Mouse (Mus musculus) stomach, postnatal 0 days (tissue): ENCODE measurements around the gene Bid. TPM values are rescaled to one million over a fixed set of nuclear protein-coding genes. Genes with fewer than 3 reads are reported as not detected.
A peak's percentile ranks its signal among the peaks of the same experiment; 100 is the strongest.

Experiments
- ATAC-seq: fragments of 200-750 bp; cut with Nextera tagmentation; 2 replicates; pipeline ENCODE4 v1.8.0; 2017; ENCODE audit not compliant: low FRiP score, low TSS enrichment
- DNase-seq: peaks from one replicate; pipeline ENCODE4 v3.0.0-alpha.2; 2016; ENCODE audit warnings: low spot score
- H3K27ac ChIP-seq: fragments of 300-500 bp; sonication (generic); replicated peaks from 2 replicates; pipeline ENCODE4 v1.5.1; 2014; ENCODE audit warnings: mild to moderate bottlenecking, control low read depth
- H3K27me3 ChIP-seq: fragments of 300-500 bp; sonication (generic); 2 replicates; pipeline ENCODE4 v1.6.1; 2014; ENCODE audit warnings: low read length; ENCODE audit not compliant: control insufficient read depth, insufficient read depth
- H3K36me3 ChIP-seq: fragments of 300-500 bp; sonication (generic); 2 replicates; pipeline ENCODE4 v1.6.1; 2014; ENCODE audit warnings: low read length, mixed read lengths; ENCODE audit not compliant: control insufficient read depth, insufficient read depth
- H3K4me1 ChIP-seq: fragments of 300-500 bp; sonication (generic); replicated peaks from 2 replicates; pipeline ENCODE4 v1.6.1; 2014; ENCODE audit warnings: antibody characterized with exemption; ENCODE audit not compliant: control insufficient read depth, insufficient read depth
- H3K4me2 ChIP-seq: fragments of 300-500 bp; sonication (generic); replicated peaks from 2 replicates; pipeline ENCODE4 v1.6.1; 2014; ENCODE audit warnings: low read depth, mild to moderate bottlenecking, control low read depth, moderate library complexity
- H3K4me3 ChIP-seq: fragments of 300-500 bp; sonication (generic); 2 replicates; pipeline ENCODE4 v1.5.1; 2014; ENCODE audit warnings: low read depth, low read length, control low read depth
- H3K9ac ChIP-seq: fragments of 300-500 bp; sonication (generic); 2 replicates; pipeline ENCODE4 v1.6.1; 2014; ENCODE audit warnings: mild to moderate bottlenecking, low read length, control low read depth, mixed read lengths
- H3K9me3 ChIP-seq: fragments of 300-500 bp; sonication (generic); 2 replicates; pipeline ENCODE4 v1.6.1; 2016; ENCODE audit warnings: low read length; ENCODE audit not compliant: control insufficient read depth
- CTCF ChIP-seq: IDR thresholded peaks from 2 replicates; pipeline ENCODE4 v1.5.1; 2016; ENCODE audit warnings: antibody characterized with exemption, low read depth, mild to moderate bottlenecking, moderate library complexity
- EP300 ChIP-seq: optimal IDR thresholded peaks from 2 replicates; pipeline ENCODE3; 2016; ENCODE audit warnings: antibody characterized with exemption
- WGBS: fragments of 180-500 bp; shearing (Covaris S2); extraction: QIAGEN DNeasy Blood & Tissue Kit; methylation state at CpG from one replicate; pipeline ENCODE4 v1.1.7; 2014; 5-methylcytosine and 5-hydroxymethylcytosine counted together
- polyA plus RNA-seq: library from polyadenylated mRNA; unstranded; fragments of >200 nt; fragmentation: Nextera tagmentation; extraction: Ambion mirVana; gene quantifications from 2 replicates; pipeline ENCODE4 v1.2.1, GENCODE M21; 2015

Gene Bid
- polyA plus RNA-seq, 1 experiment from 2014 or later, result 21.6 TPM

- Histone ChIP-seq H3K36me3 (peaks cover 13% of the 10 kb centered on the region), H3K27me3 (no peaks in the 10 kb centered on the region), H3K4me3 (no peak overlapping the region), H3K9ac (no peak overlapping the region), H3K27ac (no peak overlapping the region), H3K9me3 (no peaks in the 10 kb centered on the region), H3K4me2 (no peak overlapping the region), H3K4me1 (no peaks in the 10 kb centered on the region)
- TF ChIP-seq EP300 (no peak), CTCF (no peak)
- ATAC-seq (no peak), DNase-seq (no peak)
- WGBS, result 86% methylated on average over 17 of the region's 17 CpGs
These were observed 30.0 kb downstream of the Bid start for GRCm38 (mm10) chr6:120886696-120887095.

GRCm38 (mm10) chr6:120884436-120884835 lies 32.2 kb downstream of the Bid start:
- Histone ChIP-seq H3K4me2 (no peak overlapping the region), H3K36me3 (peaks cover 14% of the 10 kb centered on the region), H3K4me3 (no peak overlapping the region), H3K27ac (no peak overlapping the region), H3K9me3 (no peaks in the 10 kb centered on the region), H3K27me3 (no peaks in the 10 kb centered on the region), H3K4me1 (no peaks in the 10 kb centered on the region), H3K9ac (no peak overlapping the region)
- ATAC-seq, result no peak
- WGBS, result 94% methylated on average over 6 of the region's 6 CpGs
- DNase-seq, result no peak
- TF ChIP-seq CTCF (no peak), EP300 (no peak)

GRCm38 (mm10) chr6:120879046-120879445 lies 37.6 kb downstream of the Bid start:
- DNase-seq (no peak), ATAC-seq (no peak)
- H3K9ac ChIP-seq, result no peak overlapping the region
- no peak overlapping the region for H3K27ac ChIP-seq
- 72% methylated on average over 5 of the region's 5 CpGs for WGBS
- H3K4me1 ChIP-seq, result no peaks in the 10 kb centered on the region
- H3K9me3 ChIP-seq, result no peaks in the 10 kb centered on the region
- H3K27me3 ChIP-seq, result no peaks in the 10 kb centered on the region
- no peak overlapping the region for H3K4me2 ChIP-seq
- 0 out of 2 replicates have a peak, but pooled peaks cover 8% of the 10 kb centered on the region for H3K36me3 ChIP-seq
- H3K4me3 ChIP-seq, result no peak overlapping the region
- TF ChIP-seq CTCF (no peak), EP300 (no peak)

GRCm38 (mm10) chr6:120873874-120874273 lies 42.8 kb downstream of the Bid start:
- no peak overlapping the region for H3K9ac ChIP-seq
- H3K27ac ChIP-seq, result no peak overlapping the region; the same call in 1 of the 2 replicates
- no peaks in the 10 kb centered on the region for H3K4me1 ChIP-seq
- TF ChIP-seq CTCF (no peak), EP300 (no peak)
- WGBS, result 31% methylated on average over 9 of the region's 9 CpGs
- peaks cover 5% of the 10 kb centered on the region; the same call in 1 of the 2 replicates for H3K36me3 ChIP-seq
- H3K4me3 ChIP-seq, result no peak overlapping the region
- no peak for ATAC-seq
- no peak overlapping the region for H3K4me2 ChIP-seq
- peak; percentile 9 for DNase-seq
- H3K9me3 ChIP-seq, result no peaks in the 10 kb centered on the region
- H3K27me3 ChIP-seq, result no peaks in the 10 kb centered on the region

- H3K4me1 ChIP-seq, result no peaks in the 10 kb centered on the region
- no peak overlapping the region for H3K4me3 ChIP-seq
- 70% methylated on average over 2 of the region's 2 CpGs for WGBS
- DNase-seq, result no peak
- no peak overlapping the region for H3K4me2 ChIP-seq
- TF ChIP-seq EP300 (no peak), CTCF (no peak)
- H3K36me3 ChIP-seq, result peaks cover 3% of the 10 kb centered on the region; the same call in 1 of the 2 replicates
- no peaks in the 10 kb centered on the region for H3K9me3 ChIP-seq
- no peak overlapping the region for H3K27ac ChIP-seq
- H3K27me3 ChIP-seq, result no peaks in the 10 kb centered on the region
- ATAC-seq, result no peak
- H3K9ac ChIP-seq, result no peak overlapping the region
These were observed 45.4 kb downstream of the Bid start for GRCm38 (mm10) chr6:120871286-120871685.

- H3K4me1 ChIP-seq, result no peaks in the 10 kb centered on the region
- H3K36me3 ChIP-seq, result peaks cover 3% of the 10 kb centered on the region; the same call in 1 of the 2 replicates
- no peak overlapping the region for H3K9ac ChIP-seq
- 44% methylated on average over 1 of the region's 1 CpGs for WGBS
- ATAC-seq (no peak), DNase-seq (no peak)
- H3K4me3 ChIP-seq, result no peak overlapping the region
- no peaks in the 10 kb centered on the region for H3K9me3 ChIP-seq
- no peaks in the 10 kb centered on the region for H3K27me3 ChIP-seq
- TF ChIP-seq CTCF (no peak), EP300 (no peak)
- no peak overlapping the region for H3K4me2 ChIP-seq
- H3K27ac ChIP-seq, result no peak overlapping the region
These were observed 47.8 kb downstream of the Bid start for GRCm38 (mm10) chr6:120868824-120869223.
